Mouse (Mus musculus): ENCODE measurements at regions not wholly inside any gene's neighbourhood (a gene's known extent, or its start where the extent isn't known, plus 50 kb on each side); places are given as distances from the start of the nearest gene placed in this dataset.
A peak's percentile ranks its signal among the peaks of the same experiment; 100 is the strongest.

DNA sequence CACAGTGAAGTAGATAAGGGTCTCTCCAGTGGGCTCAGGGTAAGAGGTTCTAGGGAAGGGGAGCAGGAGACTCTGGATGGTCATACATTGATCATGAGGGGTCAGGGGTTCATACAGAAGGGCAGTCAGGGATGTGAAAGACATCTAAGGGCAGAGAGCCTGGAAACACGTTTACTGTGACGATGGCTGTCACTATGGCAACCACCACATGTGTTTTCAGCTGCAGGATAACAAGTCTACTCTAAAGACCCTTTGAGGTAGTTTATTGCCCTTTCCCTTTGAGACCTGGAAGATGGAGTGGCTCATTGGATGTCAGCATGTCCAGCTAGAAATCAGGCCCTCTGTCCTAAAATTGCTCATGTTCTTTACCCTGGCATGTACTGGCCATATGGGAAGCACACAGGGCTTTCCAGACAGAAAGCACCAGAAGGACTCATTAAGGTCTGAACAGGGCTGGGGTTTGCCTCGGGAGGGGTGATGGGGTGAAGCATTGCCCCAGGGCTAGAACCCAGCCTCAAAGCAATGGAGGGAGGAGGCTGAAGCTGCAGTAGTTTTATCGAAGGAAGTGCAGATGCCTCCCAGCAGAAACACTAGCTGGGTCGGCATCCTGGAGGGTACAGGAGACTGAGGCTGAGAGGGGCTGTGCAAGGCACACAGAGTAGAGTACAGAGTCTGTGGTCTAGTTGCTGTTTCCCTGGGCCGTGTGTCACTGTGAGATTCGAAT, 271.0 kb upstream of the Myt1l start:
- H3K27ac ChIP-seq (ENCODE audit: low read length), result peak overlapping the region; percentile 75
- no peak overlapping the region; the same call in 1 of the 2 replicates for H3K9ac ChIP-seq (ENCODE audit: low read depth, low read length)
- H3K27me3 ChIP-seq (ENCODE audit: control insufficient read depth, insufficient read depth, low read depth, low read length), result no peaks in the 10 kb centered on the region
- no peak overlapping the region for H3K4me2 ChIP-seq (ENCODE audit: low read length)
- H3K4me3 ChIP-seq (ENCODE audit: low read depth, low read length), result no peak overlapping the region
- H3K9me3 ChIP-seq (replicated peaks; ENCODE audit: control insufficient read depth, low read length, poor library complexity, severe bottlenecking), result no peaks in the 10 kb centered on the region
- peak; percentile 59; the same call in 1 of the 2 replicates for ATAC-seq
- peaks cover 22% of the 10 kb centered on the region for H3K4me1 ChIP-seq (ENCODE audit: control insufficient read depth, insufficient read depth, low read length)
- WGBS, result 9% methylated on average over 7 of the region's 7 CpGs
- H3K36me3 ChIP-seq (ENCODE audit: control insufficient read depth, insufficient read depth, low read length), result no peaks in the 10 kb centered on the region

DNA sequence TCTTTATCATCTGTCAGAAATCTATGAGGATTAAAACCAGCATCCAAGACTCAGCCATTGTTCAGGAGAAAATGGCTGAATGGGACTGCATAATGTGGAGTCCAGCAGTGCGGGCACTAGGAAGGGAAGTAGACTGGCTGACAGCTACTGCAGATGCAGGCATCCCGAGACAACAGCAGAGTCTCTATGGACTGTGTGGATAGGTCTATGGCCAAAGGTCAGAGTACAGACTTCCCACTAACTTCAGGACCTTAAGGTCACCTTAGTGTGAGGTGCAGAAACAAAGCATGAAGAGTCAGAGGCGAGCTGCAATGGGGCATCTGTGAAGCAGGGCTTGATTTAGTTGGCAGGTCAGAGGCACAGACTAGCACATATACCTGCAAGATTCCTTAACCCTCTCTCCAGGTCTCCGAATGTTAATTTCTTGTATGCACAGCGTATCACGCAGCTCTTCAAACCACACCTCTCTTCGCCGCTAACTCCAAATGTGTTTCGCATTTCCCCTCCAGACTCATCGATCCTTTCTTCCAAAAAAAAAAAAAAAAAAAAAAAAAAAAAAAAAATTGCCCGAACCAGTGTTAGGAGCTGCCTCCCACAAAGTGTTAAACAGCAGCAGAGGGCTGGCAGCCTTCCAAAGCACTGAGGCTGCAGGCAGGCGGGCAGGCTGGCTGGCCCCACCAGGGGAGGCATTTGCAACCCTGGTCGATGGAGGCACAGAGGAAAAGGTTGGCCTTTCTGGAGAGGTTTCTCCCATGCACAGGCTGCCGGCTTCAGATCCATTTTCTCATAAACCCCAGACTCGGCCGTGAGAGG, 270.2 kb upstream of the Myt1l start:
- Histone ChIP-seq H3K27ac (ENCODE audit: low read length) (peak overlapping the region; percentile 75), H3K27me3 (ENCODE audit: control insufficient read depth, insufficient read depth, low read depth, low read length) (no peaks in the 10 kb centered on the region), H3K36me3 (ENCODE audit: control insufficient read depth, insufficient read depth, low read length) (no peaks in the 10 kb centered on the region), H3K4me3 (ENCODE audit: low read depth, low read length) (no peak overlapping the region), H3K4me2 (ENCODE audit: low read length) (no peak overlapping the region), H3K4me1 (ENCODE audit: control insufficient read depth, insufficient read depth, low read length) (peaks cover 22% of the 10 kb centered on the region), H3K9me3 (replicated peaks; ENCODE audit: control insufficient read depth, low read length, poor library complexity, severe bottlenecking) (no peaks in the 10 kb centered on the region), H3K9ac (ENCODE audit: low read depth, low read length) (peak overlapping the region; percentile 42)
- WGBS, result 12% methylated on average over 16 of the region's 16 CpGs
- ATAC-seq, result peak; percentile 66

DNA sequence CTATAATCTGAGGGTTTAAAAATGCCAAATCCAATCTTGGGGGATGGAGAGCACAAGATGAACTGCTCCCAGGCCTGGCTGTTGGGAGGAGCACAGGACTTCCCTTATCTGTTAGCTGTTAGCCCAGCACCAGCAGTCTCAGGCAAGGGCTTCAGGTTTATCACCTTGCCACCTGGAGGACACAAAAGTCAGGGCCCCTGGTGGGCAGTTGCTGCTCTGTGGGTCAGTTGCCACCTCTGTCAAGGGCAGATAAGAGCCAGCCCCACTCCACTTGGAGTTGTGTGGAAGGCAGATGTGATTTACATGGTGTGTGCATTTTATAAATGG, 269.7 kb upstream of the Myt1l start:
- no peaks in the 10 kb centered on the region for H3K27me3 ChIP-seq (ENCODE audit: control insufficient read depth, insufficient read depth, low read depth, low read length)
- H3K9me3 ChIP-seq (replicated peaks; ENCODE audit: control insufficient read depth, low read length, poor library complexity, severe bottlenecking), result no peaks in the 10 kb centered on the region
- H3K36me3 ChIP-seq (ENCODE audit: control insufficient read depth, insufficient read depth, low read length), result no peaks in the 10 kb centered on the region
- peak overlapping the region; percentile 75 for H3K27ac ChIP-seq (ENCODE audit: low read length)
- peak overlapping the region; percentile 42 for H3K9ac ChIP-seq (ENCODE audit: low read depth, low read length)
- peaks cover 22% of the 10 kb centered on the region for H3K4me1 ChIP-seq (ENCODE audit: control insufficient read depth, insufficient read depth, low read length)
- peak; percentile 26; the same call in 1 of the 2 replicates for ATAC-seq
- no peak overlapping the region for H3K4me2 ChIP-seq (ENCODE audit: low read length)
- no peak overlapping the region for H3K4me3 ChIP-seq (ENCODE audit: low read depth, low read length)

DNA sequence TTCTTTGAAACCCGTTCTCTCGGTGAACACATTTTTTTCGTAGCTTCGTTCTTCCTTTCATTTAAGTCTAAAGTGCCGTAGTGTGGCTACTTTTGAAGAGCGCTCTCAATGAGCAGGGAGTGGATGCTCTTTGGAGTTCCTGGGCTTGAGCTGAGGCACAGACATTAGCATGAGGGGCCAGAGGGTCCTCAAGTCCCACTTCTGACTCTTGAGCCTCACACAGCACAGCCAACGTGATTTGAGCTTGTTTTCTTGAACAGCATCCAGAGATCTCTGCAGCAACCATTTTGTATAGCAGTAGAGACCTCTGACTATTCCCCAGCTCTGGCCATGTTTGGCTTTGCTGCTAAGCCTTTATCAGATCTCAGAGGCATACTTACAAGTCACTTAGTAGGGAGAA, 269.2 kb upstream of the Myt1l start:
- WGBS, result 70% methylated on average over 7 of the region's 7 CpGs
- peaks cover 22% of the 10 kb centered on the region for H3K4me1 ChIP-seq (ENCODE audit: control insufficient read depth, insufficient read depth, low read length)
- no peaks in the 10 kb centered on the region for H3K36me3 ChIP-seq (ENCODE audit: control insufficient read depth, insufficient read depth, low read length)
- H3K9ac ChIP-seq (ENCODE audit: low read depth, low read length), result no peak overlapping the region
- no peaks in the 10 kb centered on the region for H3K9me3 ChIP-seq (replicated peaks; ENCODE audit: control insufficient read depth, low read length, poor library complexity, severe bottlenecking)
- no peak overlapping the region for H3K4me2 ChIP-seq (ENCODE audit: low read length)
- no peak overlapping the region for H3K4me3 ChIP-seq (ENCODE audit: low read depth, low read length)
- peak overlapping the region; percentile 75 for H3K27ac ChIP-seq (ENCODE audit: low read length)
- ATAC-seq, result no peak
- no peaks in the 10 kb centered on the region for H3K27me3 ChIP-seq (ENCODE audit: control insufficient read depth, insufficient read depth, low read depth, low read length)

DNA sequence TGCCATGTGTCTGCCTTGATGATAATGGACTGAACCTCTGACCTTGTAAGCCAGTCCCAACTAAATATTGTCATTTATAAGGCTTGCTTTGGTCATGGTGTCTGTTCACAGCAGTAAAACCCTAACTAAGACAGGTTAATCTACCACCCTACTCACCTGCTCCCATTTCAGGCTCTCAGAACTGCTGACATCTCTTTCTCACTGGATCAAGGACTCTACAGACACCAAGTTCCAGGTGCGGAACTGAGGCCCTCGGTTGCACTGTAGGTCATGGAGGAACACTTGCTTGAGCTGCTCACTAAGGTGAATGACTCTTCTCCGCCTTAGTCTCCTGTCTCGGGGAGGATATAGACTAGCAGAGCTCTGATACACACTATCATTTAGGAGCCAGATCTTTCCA, 254.0 kb upstream of the Myt1l start:
- no peak for ATAC-seq
- H3K9me3 ChIP-seq (replicated peaks; ENCODE audit: control insufficient read depth, low read length, poor library complexity, severe bottlenecking), result no peaks in the 10 kb centered on the region
- H3K4me2 ChIP-seq (ENCODE audit: low read length), result no peak overlapping the region
- no peaks in the 10 kb centered on the region for H3K36me3 ChIP-seq (ENCODE audit: control insufficient read depth, insufficient read depth, low read length)
- peaks cover under 1% of the 10 kb centered on the region; the same call in 1 of the 2 replicates for H3K4me1 ChIP-seq (ENCODE audit: control insufficient read depth, insufficient read depth, low read length)
- H3K27me3 ChIP-seq (ENCODE audit: control insufficient read depth, insufficient read depth, low read depth, low read length), result no peaks in the 10 kb centered on the region
- no peak overlapping the region for H3K4me3 ChIP-seq (ENCODE audit: low read depth, low read length)
- H3K27ac ChIP-seq (ENCODE audit: low read length), result no peak overlapping the region
- no peak overlapping the region for H3K9ac ChIP-seq (ENCODE audit: low read depth, low read length)
- 95% methylated on average over 4 of the region's 4 CpGs for WGBS

DNA sequence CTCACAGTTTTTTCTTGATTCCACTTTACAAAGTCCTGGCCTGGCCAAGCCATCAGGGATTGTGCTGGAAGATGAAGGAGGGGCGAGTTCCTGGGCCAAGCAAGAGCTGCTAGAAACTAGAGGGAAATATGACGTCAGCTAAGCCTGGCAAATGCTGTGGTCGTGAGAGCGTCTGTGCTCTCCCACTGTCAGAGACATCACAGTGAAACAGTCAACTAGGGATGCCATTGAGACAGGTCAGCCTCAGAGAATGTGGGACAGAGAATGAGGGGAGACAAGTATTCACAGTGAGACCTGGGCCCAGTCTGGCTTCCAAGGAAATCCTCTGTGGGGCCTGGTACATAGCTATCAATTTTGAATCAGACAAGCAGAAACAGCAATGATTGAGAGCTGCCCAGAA, 252.5 kb upstream of the Myt1l start:
- WGBS, result 58% methylated on average over 4 of the region's 4 CpGs
- Histone ChIP-seq H3K4me2 (ENCODE audit: low read length) (no peak overlapping the region), H3K4me1 (ENCODE audit: control insufficient read depth, insufficient read depth, low read length) (peaks cover 16% of the 10 kb centered on the region), H3K9me3 (replicated peaks; ENCODE audit: control insufficient read depth, low read length, poor library complexity, severe bottlenecking) (no peaks in the 10 kb centered on the region), H3K4me3 (ENCODE audit: low read depth, low read length) (no peak overlapping the region), H3K27me3 (ENCODE audit: control insufficient read depth, insufficient read depth, low read depth, low read length) (no peaks in the 10 kb centered on the region), H3K36me3 (ENCODE audit: control insufficient read depth, insufficient read depth, low read length) (no peaks in the 10 kb centered on the region), H3K9ac (ENCODE audit: low read depth, low read length) (no peak overlapping the region), H3K27ac (ENCODE audit: low read length) (no peak overlapping the region)
- no peak for ATAC-seq

DNA sequence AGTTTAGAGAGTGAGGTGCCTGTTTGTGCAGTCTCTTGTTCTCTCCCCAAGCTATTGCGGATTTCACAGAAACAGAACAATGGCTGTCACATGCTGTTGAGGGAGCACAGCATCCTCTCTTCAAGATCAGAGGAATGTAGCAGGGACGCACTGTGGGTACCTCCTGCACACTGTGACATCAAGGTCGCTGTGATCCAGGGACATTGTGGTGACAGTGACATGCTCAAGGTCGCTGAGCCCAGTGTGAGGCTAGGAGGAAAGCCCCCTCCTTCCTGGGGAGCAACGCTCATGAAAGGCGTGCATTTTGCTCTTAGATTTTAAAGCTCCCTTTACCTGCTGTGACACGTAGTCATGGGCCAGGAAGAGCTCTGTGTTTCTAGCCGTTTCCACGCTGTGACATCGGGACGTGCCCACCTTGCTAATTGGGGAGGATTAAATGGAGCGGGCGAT, 248.5 kb upstream of the Myt1l start:
- Histone ChIP-seq H3K4me2 (ENCODE audit: low read length) (peak overlapping the region; percentile 42), H3K36me3 (ENCODE audit: control insufficient read depth, insufficient read depth, low read length) (no peaks in the 10 kb centered on the region), H3K4me3 (ENCODE audit: low read depth, low read length) (no peak overlapping the region), H3K9ac (ENCODE audit: low read depth, low read length) (peak overlapping the region; percentile 55), H3K4me1 (ENCODE audit: control insufficient read depth, insufficient read depth, low read length) (peaks cover 25% of the 10 kb centered on the region), H3K27me3 (ENCODE audit: control insufficient read depth, insufficient read depth, low read depth, low read length) (no peaks in the 10 kb centered on the region), H3K9me3 (replicated peaks; ENCODE audit: control insufficient read depth, low read length, poor library complexity, severe bottlenecking) (no peaks in the 10 kb centered on the region), H3K27ac (ENCODE audit: low read length) (peak overlapping the region; percentile 97)
- ATAC-seq, result peak; percentile 71; the same call in 1 of the 2 replicates
- WGBS, result 3% methylated on average over 13 of the region's 13 CpGs

DNA sequence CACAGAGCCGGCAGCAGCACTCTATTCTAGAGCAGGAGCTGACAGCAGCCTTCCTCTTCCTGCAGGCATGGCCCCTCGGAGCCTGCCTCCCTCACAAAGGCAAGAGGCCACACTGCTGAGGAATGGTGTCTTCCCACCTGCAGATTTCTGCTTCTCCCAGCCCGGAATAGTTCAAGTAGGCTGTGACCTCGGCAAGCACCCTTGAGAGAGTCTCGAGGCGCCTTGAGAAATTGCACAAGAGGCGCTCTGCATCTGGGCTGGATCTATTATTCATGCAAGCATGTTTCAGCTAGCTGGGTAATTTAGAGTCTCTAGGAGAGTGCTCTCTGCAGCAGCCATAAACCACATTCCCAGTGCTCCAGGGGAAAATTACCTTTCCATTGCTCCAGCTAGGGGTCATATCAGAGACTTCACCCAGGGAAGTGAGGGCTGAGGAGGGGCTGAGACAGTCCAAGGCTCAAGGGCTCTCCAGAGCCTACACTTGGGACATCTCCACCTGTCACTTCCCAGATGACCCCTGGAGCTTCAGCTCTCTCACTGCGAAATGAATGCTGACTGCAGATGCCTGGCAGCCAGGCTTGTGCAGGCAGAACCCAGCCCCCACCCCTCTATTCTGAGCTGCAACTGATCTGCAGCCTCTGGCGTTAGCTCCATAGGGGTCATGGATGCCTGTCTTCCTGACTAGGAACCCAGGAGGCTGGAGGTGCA, 247.9 kb upstream of the Myt1l start:
- H3K36me3 ChIP-seq (ENCODE audit: control insufficient read depth, insufficient read depth, low read length), result no peaks in the 10 kb centered on the region
- H3K9me3 ChIP-seq (replicated peaks; ENCODE audit: control insufficient read depth, low read length, poor library complexity, severe bottlenecking), result no peaks in the 10 kb centered on the region
- peak overlapping the region; percentile 55 for H3K9ac ChIP-seq (ENCODE audit: low read depth, low read length)
- peak overlapping the region; percentile 42 for H3K4me2 ChIP-seq (ENCODE audit: low read length)
- peak; percentile 86 for ATAC-seq
- H3K4me1 ChIP-seq (ENCODE audit: control insufficient read depth, insufficient read depth, low read length), result peaks cover 25% of the 10 kb centered on the region
- no peaks in the 10 kb centered on the region for H3K27me3 ChIP-seq (ENCODE audit: control insufficient read depth, insufficient read depth, low read depth, low read length)
- no peak overlapping the region; the same call in 1 of the 2 replicates for H3K4me3 ChIP-seq (ENCODE audit: low read depth, low read length)
- 0% methylated on average over 9 of the region's 9 CpGs for WGBS
- peak overlapping the region; percentile 97 for H3K27ac ChIP-seq (ENCODE audit: low read length)

Measured in midbrain, embryonic 16.5 days (tissue).